Mouse (Mus musculus): Measurements from ENCODE around the gene Dcst2. TPM values are rescaled to one million over a fixed set of nuclear protein-coding genes. Genes with fewer than 3 reads are reported as not detected.

Dcst2 gene
- total and polyA plus RNA-seq, 2 experiments from 2014 or later, result 0.20 to 0.31 TPM

GRCm38 (mm10) chr3:89317246-89317645 lies 44.5 kb upstream of the Dcst2 start:
- Histone ChIP-seq H3K4me2 (ENCODE audit: low read depth, low read length) (peak overlapping the region; percentile 49), H3K27ac (peak overlapping the region; percentile 32; the same call in 1 of the 2 replicates), H3K9ac (replicated peaks; ENCODE audit: low read length) (no peak overlapping the region), H3K36me3 (ENCODE audit: insufficient read depth, low read length) (no peaks in the 10 kb centered on the region), H3K9me3 (ENCODE audit: low read length) (no peaks in the 10 kb centered on the region), H3K27me3 (ENCODE audit: insufficient read depth, low read length) (no peaks in the 10 kb centered on the region), H3K4me1 (ENCODE audit: insufficient read depth, low read length) (peaks cover 13% of the 10 kb centered on the region), H3K4me3 (ENCODE audit: low read length) (no peak overlapping the region)
- no peak for ATAC-seq
- WGBS, result 54% methylated on average over 6 of the region's 6 CpGs
- DNase-seq (ENCODE audit: low spot score), result no peak
- no peak for TF ChIP-seq CTCF (IDR thresholded peaks at IDR 0.05; ENCODE audit: low read depth)

GRCm38 (mm10) chr3:89318316-89318715 lies 43.5 kb upstream of the Dcst2 start:
- no peak for TF ChIP-seq CTCF (IDR thresholded peaks at IDR 0.05; ENCODE audit: low read depth)
- Histone ChIP-seq H3K4me1 (ENCODE audit: insufficient read depth, low read length) (peaks cover 13% of the 10 kb centered on the region), H3K27me3 (ENCODE audit: insufficient read depth, low read length) (no peaks in the 10 kb centered on the region), H3K27ac (no peak overlapping the region), H3K9me3 (ENCODE audit: low read length) (no peaks in the 10 kb centered on the region), H3K4me2 (ENCODE audit: low read depth, low read length) (no peak overlapping the region), H3K4me3 (ENCODE audit: low read length) (no peak overlapping the region), H3K9ac (replicated peaks; ENCODE audit: low read length) (no peak overlapping the region), H3K36me3 (ENCODE audit: insufficient read depth, low read length) (no peaks in the 10 kb centered on the region)
- 63% methylated on average over 8 of the region's 8 CpGs for WGBS
- ATAC-seq, result no peak
- no peak for DNase-seq (ENCODE audit: low spot score)

- TF ChIP-seq CTCF (IDR thresholded peaks at IDR 0.05; ENCODE audit: low read depth), result no peak
- H3K27me3 ChIP-seq (ENCODE audit: insufficient read depth, low read length), result no peaks in the 10 kb centered on the region
- H3K9ac ChIP-seq (replicated peaks; ENCODE audit: low read length), result peak overlapping the region; percentile 82; the same call in 1 of the 2 replicates
- ATAC-seq, result no peak
- no peak for DNase-seq (ENCODE audit: low spot score)
- H3K4me2 ChIP-seq (ENCODE audit: low read depth, low read length), result peak overlapping the region; percentile 77
- peak overlapping the region; percentile 88 for H3K27ac ChIP-seq
- 9% methylated on average over 21 of the region's 21 CpGs for WGBS
- no peaks in the 10 kb centered on the region for H3K9me3 ChIP-seq (ENCODE audit: low read length)
- H3K4me3 ChIP-seq (ENCODE audit: low read length), result peak overlapping the region; percentile 67
- H3K4me1 ChIP-seq (ENCODE audit: insufficient read depth, low read length), result peaks cover 13% of the 10 kb centered on the region
- no peaks in the 10 kb centered on the region for H3K36me3 ChIP-seq (ENCODE audit: insufficient read depth, low read length)
These were observed 42.7 kb upstream of the Dcst2 start for GRCm38 (mm10) chr3:89318971-89319590.

- Histone ChIP-seq H3K4me3 (ENCODE audit: low read length) (peak overlapping the region; percentile 67), H3K9ac (replicated peaks; ENCODE audit: low read length) (peak overlapping the region; percentile 82), H3K4me1 (ENCODE audit: insufficient read depth, low read length) (peaks cover 13% of the 10 kb centered on the region), H3K4me2 (ENCODE audit: low read depth, low read length) (peak overlapping the region; percentile 77), H3K36me3 (ENCODE audit: insufficient read depth, low read length) (no peaks in the 10 kb centered on the region), H3K9me3 (ENCODE audit: low read length) (no peaks in the 10 kb centered on the region), H3K27me3 (ENCODE audit: insufficient read depth, low read length) (no peaks in the 10 kb centered on the region), H3K27ac (peak overlapping the region; percentile 88)
- TF ChIP-seq CTCF (IDR thresholded peaks at IDR 0.05; ENCODE audit: low read depth), result no peak
- WGBS, result 3% methylated on average over 49 of the region's 58 CpGs
- ATAC-seq, result peak; percentile 30; the same call in 1 of the 2 replicates
- peak; percentile 78 for DNase-seq (ENCODE audit: low spot score)
These were observed 42.0 kb upstream of the Dcst2 start for GRCm38 (mm10) chr3:89319591-89320350.

- TF ChIP-seq CTCF (IDR thresholded peaks at IDR 0.05; ENCODE audit: low read depth), result no peak
- ATAC-seq, result peak; percentile 39
- under 1% methylated on average over 41 of the region's 41 CpGs for WGBS
- peak; percentile 86 for DNase-seq (ENCODE audit: low spot score)
- no peaks in the 10 kb centered on the region for H3K27me3 ChIP-seq (ENCODE audit: insufficient read depth, low read length)
- peak overlapping the region; percentile 88 for H3K27ac ChIP-seq
- H3K4me2 ChIP-seq (ENCODE audit: low read depth, low read length), result peak overlapping the region; percentile 77
- H3K4me1 ChIP-seq (ENCODE audit: insufficient read depth, low read length), result peaks cover 11% of the 10 kb centered on the region
- no peaks in the 10 kb centered on the region for H3K36me3 ChIP-seq (ENCODE audit: insufficient read depth, low read length)
- peak overlapping the region; percentile 82 for H3K9ac ChIP-seq (replicated peaks; ENCODE audit: low read length)
- H3K9me3 ChIP-seq (ENCODE audit: low read length), result no peaks in the 10 kb centered on the region
- peak overlapping the region; percentile 67 for H3K4me3 ChIP-seq (ENCODE audit: low read length)
These were observed 41.1 kb upstream of the Dcst2 start for GRCm38 (mm10) chr3:89320581-89321182.

- 1% methylated on average over 64 of the region's 66 CpGs for WGBS
- no peak for TF ChIP-seq CTCF (IDR thresholded peaks at IDR 0.05; ENCODE audit: low read depth)
- peak; percentile 24 for ATAC-seq
These were observed 40.3 kb upstream of the Dcst2 start for GRCm38 (mm10) chr3:89321183-89322130.

More at GRCm38 (mm10) chr3:89321183-89322130, 40.3 kb upstream of the Dcst2 start:
- Histone ChIP-seq H3K36me3 (ENCODE audit: insufficient read depth, low read length) (no peaks in the 10 kb centered on the region), H3K27me3 (ENCODE audit: insufficient read depth, low read length) (no peaks in the 10 kb centered on the region), H3K9ac (replicated peaks; ENCODE audit: low read length) (peak overlapping the region; percentile 82), H3K4me2 (ENCODE audit: low read depth, low read length) (peak overlapping the region; percentile 77), H3K4me1 (ENCODE audit: insufficient read depth, low read length) (peaks cover 8% of the 10 kb centered on the region), H3K27ac (peak overlapping the region; percentile 88), H3K9me3 (ENCODE audit: low read length) (no peaks in the 10 kb centered on the region), H3K4me3 (ENCODE audit: low read length) (peak overlapping the region; percentile 67)
- peak; percentile 61 for DNase-seq (ENCODE audit: low spot score)

All from hindbrain, postnatal 0 days (tissue).